Mouse (Mus musculus) adrenal gland, adult 18-20 months (tissue): Measurements from ENCODE around the gene Snrpa. TPM values are rescaled to one million over a fixed set of nuclear protein-coding genes. Genes with fewer than 3 reads are reported as not detected.
"Not testable (repeated sequence)": the region's sequence is repeated elsewhere in the genome, so short reads cannot be mapped to it uniquely, and the experiment has no call there.

Experiments
- DNase-seq, 2 experiments: peaks; one replicate each; pipeline ENCODE4 v3.0.0; 2021 to 2022; ENCODE audit warnings: low spot score in 2 of 2
- long read RNA-seq, 2 experiments: library from polyadenylated mRNA; stranded (forward); transcript quantifications; one replicate each; pipeline ENCODE4 v2.0.0; 2021
- total RNA-seq, 2 experiments: library from RNA; stranded (reverse); gene quantifications; 1 replicate in 1 of 2; 2 replicates in 1 of 2; pipeline ENCODE4 v1.2.3; 2021

The Snrpa gene
- total RNA-seq, result 10 to 100 TPM; 65.7 to 67.2 TPM
- long read RNA-seq, experiment 1, transcript Snrpa-202 (7 exons, 1,336 nt), result minor isoform, 19 of 50 reads
- long read RNA-seq, experiment 1, transcript Snrpa-201 (7 exons, 1,365 nt), result major isoform, 25 of 50 reads
- long read RNA-seq, experiment 1, partial matches to known transcripts, result 1 of 50 reads
- long read RNA-seq, experiment 1, other reads (novel, unspliced or antisense), result 3 of 50 reads
- long read RNA-seq, experiment 2, transcript Snrpa-202 (7 exons, 1,336 nt), result minor isoform, 34 of 120 reads
- long read RNA-seq, experiment 2, transcript Snrpa-201 (7 exons, 1,365 nt), result major isoform, 68 of 120 reads
- long read RNA-seq, experiment 2, partial matches to known transcripts, result 7 of 120 reads
- long read RNA-seq, experiment 2, other reads (novel, unspliced or antisense), result 7 of 120 reads

GRCm38 (mm10) chr7:27195681-27196611, at the start of gene Snrpa, which contains the start of gene BC024978:
Snrpa (minus strand) TSS chr7:27196271.
BC024978 (plus strand) TSS chr7:27195781.
- DNase-seq, result peak; percentile 85

- DNase-seq, result not testable (repeated sequence)
These were observed 48.0 kb upstream of the Snrpa start for GRCm38 (mm10) chr7:27244088-27244487.

- no peak for DNase-seq
These were observed 47.1 kb upstream of the Snrpa start for GRCm38 (mm10) chr7:27243211-27243610.

- no peak for DNase-seq
These were observed 42.5 kb upstream of the Snrpa start for GRCm38 (mm10) chr7:27238568-27238967.

GRCm38 (mm10) chr7:27237527-27237926, 41.5 kb upstream of the Snrpa start:
- DNase-seq, result no peak

GRCm38 (mm10) chr7:27235726-27236125, 39.7 kb upstream of the Snrpa start:
- no peak for DNase-seq

GRCm38 (mm10) chr7:27233300-27233699, 37.2 kb upstream of the Snrpa start:
- no peak for DNase-seq

- DNase-seq, result peak; percentile 89
These were observed 36.8 kb upstream of the Snrpa start, which contains the start of gene Coq8b for GRCm38 (mm10) chr7:27232781-27233281. Coq8b (plus strand) TSS chr7:27233023.

- DNase-seq, result peak; percentile 59 to 76
These were observed 35.7 kb upstream of the Snrpa start for GRCm38 (mm10) chr7:27231693-27232331.

- no peak for DNase-seq
These were observed 34.7 kb upstream of the Snrpa start for GRCm38 (mm10) chr7:27230781-27231180.

GRCm38 (mm10) chr7:27228865-27229264, 32.8 kb upstream of the Snrpa start:
- no peak for DNase-seq

- DNase-seq, result peak; percentile 84 to 86
These were observed 32.3 kb upstream of the Snrpa start, which contains the start of gene Itpkc for GRCm38 (mm10) chr7:27228281-27228821. Itpkc (minus strand) TSS chr7:27228661.

GRCm38 (mm10) chr7:27227676-27228075, 31.6 kb upstream of the Snrpa start:
- DNase-seq, result peak in 1 of 2 experiments; percentile 38

GRCm38 (mm10) chr7:27227276-27227675, 31.2 kb upstream of the Snrpa start:
- DNase-seq, result no peak

- peak; percentile 36 to 49 for DNase-seq
These were observed 29.0 kb upstream of the Snrpa start for GRCm38 (mm10) chr7:27224877-27225575.

- DNase-seq, result no peak
These were observed 26.5 kb upstream of the Snrpa start for GRCm38 (mm10) chr7:27222538-27222937.

GRCm38 (mm10) chr7:27221939-27222338, 25.9 kb upstream of the Snrpa start:
- no peak for DNase-seq

GRCm38 (mm10) chr7:27219937-27220336, 23.9 kb upstream of the Snrpa start:
- no peak for DNase-seq

- DNase-seq, result no peak
These were observed 22.5 kb upstream of the Snrpa start for GRCm38 (mm10) chr7:27218586-27218985.

GRCm38 (mm10) chr7:27212626-27213025, 16.6 kb upstream of the Snrpa start:
- no peak for DNase-seq
